Mouse (Mus musculus) right cerebral cortex, postnatal 36 days (tissue): ENCODE data around the gene Gm26920.
"Not testable (repeated sequence)": the region's sequence is repeated elsewhere in the genome, so short reads cannot be mapped to it uniquely, and the experiment has no call there.

Experiments
- DNase-seq, 2 experiments: peaks; one replicate each; pipeline ENCODE4 v3.0.0; 2022; ENCODE audit warnings: low spot score in 2 of 2, mixed read lengths in 1 of 2

Gm26920 gene

GRCm38 (mm10) chr7:30090092-30090969, at the start of gene Gm26920, which contains the start of gene Zfp566:
Gm26920 (minus strand) TSS chr7:30090410.
Zfp566 (minus strand) TSS chr7:30090527.
- DNase-seq, result peak; percentile 93 to 95

- no peak for DNase-seq
Measured at GRCm38 (mm10) chr7:30136826-30137225, 46.6 kb upstream of the Gm26920 start.

DNA sequence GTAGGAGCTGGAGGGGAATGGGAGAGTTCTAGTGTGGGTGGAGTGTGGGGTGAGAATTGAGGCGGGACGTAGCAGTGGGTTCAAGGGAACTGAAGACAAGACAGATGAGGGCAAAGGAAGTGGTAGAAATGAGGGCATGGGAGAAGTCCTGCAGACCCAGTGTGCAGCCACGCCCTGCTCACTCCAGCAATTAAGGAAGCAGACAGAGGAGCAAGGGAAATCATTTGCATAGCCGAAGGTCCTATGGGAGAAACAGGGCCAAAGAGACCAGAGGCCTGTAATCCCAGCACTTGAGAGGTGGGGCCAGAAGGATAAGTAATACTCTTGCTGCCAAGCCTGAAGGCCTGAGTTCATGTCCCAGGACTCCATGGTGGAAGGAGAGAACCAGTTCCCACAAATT, 42.2 kb upstream of the Gm26920 start:
- no peak for DNase-seq

- DNase-seq, result no peak
Measured at GRCm38 (mm10) chr7:30129900-30130299, 39.7 kb upstream of the Gm26920 start.

GRCm38 (mm10) chr7:30122188-30122530, 31.9 kb upstream of the Gm26920 start:
- DNase-seq, result no peak

DNA sequence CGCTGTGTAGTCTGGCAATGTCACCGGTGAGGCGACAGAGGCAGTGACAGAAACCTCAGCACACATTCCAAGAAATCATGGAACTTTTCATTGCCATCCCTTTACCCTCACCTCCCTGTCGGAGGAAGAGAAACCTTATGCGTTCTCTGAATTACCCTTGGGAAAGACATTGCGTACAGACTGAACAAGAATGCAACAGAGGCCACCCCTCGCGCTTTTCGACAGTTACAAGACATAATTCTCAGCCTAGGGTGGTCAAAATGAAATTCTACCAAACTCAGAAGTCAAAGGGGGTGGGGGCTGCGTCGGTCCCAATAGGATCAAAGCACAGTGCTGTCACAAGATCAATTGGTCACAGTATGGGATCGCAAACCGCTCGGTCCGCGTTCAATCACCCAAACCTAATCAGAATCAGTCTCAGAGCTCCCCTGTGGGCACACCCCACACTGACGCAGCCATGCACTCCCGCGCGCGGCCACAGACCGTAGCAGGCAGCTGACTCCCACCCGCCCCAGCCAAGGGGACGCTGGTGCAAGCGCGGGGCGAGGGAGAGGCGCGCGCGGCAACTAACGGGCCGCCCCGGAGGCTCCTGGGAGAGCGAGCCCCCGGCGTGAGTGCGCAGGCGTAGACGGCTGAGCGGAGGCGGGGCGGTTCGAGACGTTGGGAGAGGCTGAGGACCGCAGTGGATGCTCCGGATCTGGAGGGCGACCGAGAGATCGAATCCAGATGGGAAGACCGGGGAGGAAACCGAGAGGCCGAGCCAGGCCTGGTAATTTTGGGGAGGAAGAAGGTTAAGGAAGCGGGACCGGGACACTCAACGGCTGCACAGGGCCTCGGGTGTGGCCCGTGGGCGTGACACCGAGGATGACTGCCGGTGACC, 31.3 kb upstream of the Gm26920 start, which contains the start of gene Zfp382:
Zfp382 (plus strand) TSS at position 635 of the 880 bp plus-strand sequence.
- peak; percentile 84 to 87 for DNase-seq

GRCm38 (mm10) chr7:30117935-30118334, 27.7 kb upstream of the Gm26920 start:
- not testable (repeated sequence) for DNase-seq

DNA sequence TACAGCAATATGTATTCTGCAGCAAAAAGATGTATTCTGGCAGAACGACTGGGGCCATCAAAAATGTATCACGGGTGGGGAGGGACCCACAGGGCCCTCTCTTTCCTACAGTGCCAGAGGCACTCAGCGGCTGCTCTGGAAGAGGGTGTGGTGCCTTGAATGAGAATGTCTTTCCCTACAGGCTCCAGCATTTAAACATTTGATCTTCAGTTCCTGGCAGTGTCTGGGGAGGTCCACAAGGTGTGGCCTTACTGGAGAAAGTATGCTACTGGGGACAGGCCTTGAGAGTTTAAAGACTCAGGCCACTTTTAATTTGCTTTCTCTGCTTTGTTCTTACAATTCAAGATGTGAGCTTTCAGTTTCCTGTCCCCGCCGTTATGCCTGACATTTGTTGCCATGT, 25.9 kb upstream of the Gm26920 start:
- no peak for DNase-seq

DNA sequence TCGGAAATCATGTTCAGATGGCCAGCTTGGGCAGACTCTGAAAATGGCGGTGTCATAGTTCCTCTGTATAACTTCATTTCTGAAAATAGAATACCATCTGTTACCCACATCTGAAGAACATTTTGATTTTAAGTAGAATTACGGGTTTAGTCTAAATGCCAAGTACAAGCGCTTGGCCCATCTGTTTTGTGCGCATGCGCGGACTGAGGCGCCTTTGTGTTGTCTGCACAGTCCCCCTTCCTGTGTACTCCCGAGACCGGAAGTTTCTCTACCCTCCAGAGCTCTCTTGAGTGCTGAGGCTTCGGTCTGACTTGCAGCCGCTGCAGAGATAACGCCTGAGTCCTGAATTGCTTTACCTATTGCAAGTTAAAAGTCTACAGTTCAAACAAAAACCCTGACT, 9.1 kb upstream of the Gm26920 start:
- peak; percentile 83 to 85 for DNase-seq

- DNase-seq, result no peak
Measured at GRCm38 (mm10) chr7:30095551-30096125, 5.4 kb upstream of the Gm26920 start.

DNA sequence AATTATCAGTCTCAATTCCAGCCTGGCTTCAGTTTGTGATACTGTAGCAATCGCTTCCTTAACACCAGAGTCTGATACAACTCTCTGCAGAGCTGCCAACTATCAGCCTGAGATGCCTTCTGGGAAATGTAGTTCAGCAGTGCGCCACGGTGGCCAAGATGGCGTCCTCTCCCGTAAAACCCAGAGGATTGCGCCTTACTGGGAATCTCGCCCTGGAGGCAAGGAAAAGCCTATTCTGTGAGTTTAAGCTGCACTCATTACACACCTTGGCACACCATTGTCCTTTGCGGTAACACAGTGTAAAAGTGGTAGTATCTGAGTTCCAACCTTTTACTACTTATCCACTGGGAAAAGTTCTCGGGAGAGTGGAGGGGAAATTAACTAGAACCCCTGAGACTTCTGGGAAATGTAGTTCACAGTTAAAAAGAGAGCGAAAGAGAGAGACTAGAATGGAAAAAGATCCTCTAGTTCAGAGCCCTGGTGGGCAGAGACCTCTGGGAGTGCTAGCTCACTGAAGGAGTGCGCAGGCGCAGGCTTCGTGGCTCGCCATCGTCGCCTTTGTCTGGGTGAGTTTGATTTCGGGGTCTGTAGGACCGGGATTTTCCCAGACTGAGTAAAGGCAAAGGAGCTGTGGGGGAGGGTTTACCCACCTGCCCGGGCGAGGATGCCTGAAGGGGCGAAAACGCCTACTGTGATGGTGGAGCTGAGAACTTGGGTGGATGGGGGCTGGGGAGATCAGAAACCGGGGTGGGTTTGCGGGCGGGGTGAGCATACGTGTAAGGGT, 4.6 kb upstream of the Gm26920 start, which contains the start of gene Zfp260:
Zfp260 (plus strand) TSS at position 132 of the 784 bp plus-strand sequence.
- DNase-seq, result peak; percentile 88 to 91

DNA sequence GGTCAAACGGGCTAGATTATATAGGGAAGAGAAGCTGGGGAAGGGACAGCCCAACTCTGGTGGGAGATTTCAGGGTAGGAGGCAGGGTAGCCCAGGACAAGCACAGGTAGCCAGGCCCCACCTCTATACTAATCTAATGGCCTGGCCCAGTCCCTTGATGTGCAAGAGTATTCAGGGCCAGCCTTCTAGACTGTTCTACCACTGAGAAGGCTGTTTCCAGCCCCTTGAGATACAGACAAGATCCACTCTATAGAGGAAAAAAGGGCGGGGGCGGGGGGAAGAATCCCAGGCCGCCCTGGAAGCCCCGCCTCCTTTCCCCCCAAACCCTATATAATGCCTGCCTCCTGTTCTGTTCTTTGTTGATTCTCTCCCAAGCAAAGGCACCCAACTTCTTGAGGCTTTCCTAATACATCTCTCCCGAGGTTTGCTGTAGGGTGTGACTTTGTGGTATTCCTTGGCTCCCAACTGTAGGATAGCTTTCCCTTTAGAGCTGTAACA, 3.8 kb upstream of the Gm26920 start:
- DNase-seq, result no peak

- no peak for DNase-seq
Measured at GRCm38 (mm10) chr7:30092666-30093065, 2.5 kb upstream of the Gm26920 start.

GRCm38 (mm10) chr7:30090970-30091585, 868 bp upstream of the Gm26920 start:
- DNase-seq, result no peak

- no peak for DNase-seq
Measured at GRCm38 (mm10) chr7:30089405-30089804, 805 bp downstream of the Gm26920 start.

DNA sequence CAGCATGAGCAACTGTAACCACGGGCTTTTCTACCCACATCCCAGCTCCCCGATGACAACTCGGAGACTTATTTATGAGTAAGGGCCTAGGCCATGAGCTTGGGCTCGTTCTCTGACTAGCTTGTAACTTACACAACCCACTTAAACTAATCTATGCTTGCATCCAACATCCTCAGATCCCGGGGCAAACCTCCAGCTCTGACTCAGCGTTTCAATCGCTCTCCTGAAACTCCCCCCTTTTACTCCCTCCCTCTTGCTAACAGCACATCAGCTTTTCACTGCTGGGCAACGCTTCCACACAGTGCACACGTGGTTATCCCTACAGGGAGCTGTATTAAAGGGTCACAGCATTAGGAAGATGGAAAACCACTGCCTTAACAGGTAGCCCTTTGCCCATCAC, 3.7 kb downstream of the Gm26920 start:
- DNase-seq, result peak; percentile 31 to 40

DNA sequence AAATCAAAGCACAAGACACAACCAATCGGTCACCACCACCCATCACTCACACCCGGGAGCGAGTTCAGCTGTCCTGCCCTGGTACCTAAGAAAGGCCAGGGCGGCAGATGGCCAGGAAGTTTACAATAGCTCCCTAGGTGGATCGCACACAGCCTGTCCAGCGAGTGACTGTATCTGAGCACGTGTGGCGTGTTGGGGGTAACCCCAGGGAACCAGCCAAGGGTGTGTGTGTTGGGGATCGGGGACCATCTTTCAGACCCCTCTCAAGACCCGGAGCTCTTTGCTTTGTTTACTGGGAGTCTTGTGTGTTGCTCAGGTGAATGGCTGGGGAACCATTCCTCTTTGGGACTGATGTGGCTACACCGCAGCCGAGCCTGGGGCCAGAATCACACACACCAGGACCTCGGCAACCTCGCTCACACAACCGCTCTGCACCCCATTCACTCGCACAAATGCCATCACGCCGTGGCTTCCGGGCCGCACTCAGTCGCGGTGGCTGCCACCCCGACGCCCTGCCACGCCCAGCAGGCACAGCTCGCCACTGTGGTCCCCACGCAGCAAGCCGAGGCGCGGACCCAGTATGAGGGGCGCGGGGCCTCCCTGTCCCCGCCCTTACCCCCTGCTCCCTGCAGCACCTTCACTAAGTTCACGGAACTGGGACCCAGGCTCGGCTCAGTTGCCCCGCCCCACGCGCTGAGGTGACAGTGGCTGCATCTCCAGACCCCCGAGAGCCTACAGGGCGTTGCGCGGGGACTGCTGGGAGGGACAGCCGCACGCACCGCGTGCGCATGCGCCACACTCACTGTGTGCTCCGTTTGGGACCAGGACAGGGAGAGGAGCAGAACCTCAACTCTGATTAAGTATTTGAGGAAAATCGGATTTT, 17.8 kb downstream of the Gm26920 start, which contains the start of gene Zfp82:
Zfp82 (minus strand) TSS at position 755 of the 883 bp plus-strand sequence.
- DNase-seq, result peak; percentile 79 to 80

- DNase-seq, result no peak
Measured at GRCm38 (mm10) chr7:30064622-30065021, 25.6 kb downstream of the Gm26920 start.

DNA sequence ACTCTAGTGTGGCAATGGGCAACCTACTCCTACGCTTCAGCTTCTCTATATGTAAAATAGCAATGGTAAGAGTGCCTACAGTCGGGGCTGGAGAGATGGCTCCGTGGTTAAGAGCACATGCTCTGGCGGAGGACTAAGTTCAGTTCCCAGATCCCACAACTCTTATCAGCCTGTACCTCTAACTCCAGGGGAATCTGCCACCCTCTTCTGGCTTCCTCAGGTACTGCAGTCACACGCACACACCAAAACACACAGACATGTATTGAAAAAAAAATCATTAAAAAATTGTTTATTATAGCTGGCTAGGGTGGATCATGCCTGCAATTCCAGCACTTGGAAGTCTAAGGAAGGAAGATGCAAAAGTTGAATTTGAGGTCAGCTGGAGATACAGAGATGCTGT, 27.7 kb downstream of the Gm26920 start:
- DNase-seq, result no peak
